Mouse (Mus musculus): ENCODE results near the gene Tmem63a.
A peak's percentile ranks its signal among the peaks of the same experiment; 100 is the strongest.
"Not testable (repeated sequence)": the region's sequence is repeated elsewhere in the genome, so short reads cannot be mapped to it uniquely, and the experiment has no call there.

The Tmem63a gene

GRCm38 (mm10) chr1:180929599-180929998, 12.5 kb upstream of the Tmem63a start:
- no peak for DNase-seq

GRCm38 (mm10) chr1:180931106-180931505, 11.0 kb upstream of the Tmem63a start:
- DNase-seq, result no peak

GRCm38 (mm10) chr1:180933659-180934058, 8.5 kb upstream of the Tmem63a start:
- DNase-seq, result no peak

GRCm38 (mm10) chr1:180934467-180935419, 7.4 kb upstream of the Tmem63a start, which contains the start of gene Lefty1:
TSS of gene Lefty1 (plus strand) at chr1:180935022.
- DNase-seq, result no peak

GRCm38 (mm10) chr1:180936610-180937398, 5.3 kb upstream of the Tmem63a start:
- DNase-seq, result not testable (repeated sequence)

- not testable (repeated sequence) for DNase-seq
Measured at GRCm38 (mm10) chr1:180937631-180938030, 4.5 kb upstream of the Tmem63a start.

- not testable (repeated sequence) for DNase-seq
Measured at GRCm38 (mm10) chr1:180938781-180939180, 3.4 kb upstream of the Tmem63a start.

GRCm38 (mm10) chr1:180940776-180941460, 1.2 kb upstream of the Tmem63a start:
- DNase-seq, result no peak

GRCm38 (mm10) chr1:180941726-180942125, 418 bp upstream of the Tmem63a start:
- DNase-seq, result peak in 1 of 2 experiments; percentile 19

GRCm38 (mm10) chr1:180943032-180943644, 994 bp downstream of the Tmem63a start:
- no peak for DNase-seq

- DNase-seq, result no peak
Measured at GRCm38 (mm10) chr1:180943896-180944295, 1.8 kb downstream of the Tmem63a start.

GRCm38 (mm10) chr1:180944553-180944952, 2.4 kb downstream of the Tmem63a start:
- no peak for DNase-seq

GRCm38 (mm10) chr1:180945001-180945980, 3.1 kb downstream of the Tmem63a start:
- DNase-seq, result peak; percentile 36 to 49

- DNase-seq, result no peak
Measured at GRCm38 (mm10) chr1:180946448-180946847, 4.3 kb downstream of the Tmem63a start.

- DNase-seq, result no peak
Measured at GRCm38 (mm10) chr1:180952085-180952746, 10.1 kb downstream of the Tmem63a start.

GRCm38 (mm10) chr1:180952808-180953207, 10.7 kb downstream of the Tmem63a start:
- no peak for DNase-seq

- DNase-seq, result no peak
Measured at GRCm38 (mm10) chr1:180956401-180956800, 14.3 kb downstream of the Tmem63a start.

GRCm38 (mm10) chr1:180956973-180957381, 14.8 kb downstream of the Tmem63a start:
- no peak for DNase-seq

GRCm38 (mm10) chr1:180957989-180958388, 15.8 kb downstream of the Tmem63a start:
- DNase-seq, result no peak

GRCm38 (mm10) chr1:180958797-180959196, 16.7 kb downstream of the Tmem63a start:
- DNase-seq, result no peak

Data from thymus, postnatal 36 days (tissue).